Mouse (Mus musculus): ENCODE results near the gene Neb. TPM values are rescaled to one million over a fixed set of nuclear protein-coding genes. Genes with fewer than 3 reads are reported as not detected.

Gene Neb
- polyA plus RNA-seq, 1 experiment, result 0.74 TPM

GRCm38 (mm10) chr2:52193629-52194028, 184.6 kb downstream of the Neb start:
- Histone ChIP-seq H3K36me3 (ENCODE audit: control insufficient read depth, insufficient read depth, low read length) (no peaks in the 10 kb centered on the region), H3K27me3 (ENCODE audit: control insufficient read depth, insufficient read depth, low read length) (no peaks in the 10 kb centered on the region), H3K4me1 (ENCODE audit: control insufficient read depth, insufficient read depth, low read length) (no peaks in the 10 kb centered on the region), H3K27ac (ENCODE audit: control insufficient read depth, insufficient read depth, low read depth, low read length) (no peak overlapping the region), H3K4me3 (ENCODE audit: control insufficient read depth, low read depth, low read length) (no peak overlapping the region)
- no peak for TF ChIP-seq CTCF (IDR thresholded peaks at IDR 0.05; ENCODE audit: control insufficient read depth, insufficient read depth, insufficient replicate concordance, low read depth, low read length)
- no peak for TF ChIP-seq POLR2A (IDR thresholded peaks at IDR 0.05; ENCODE audit: control insufficient read depth, low read depth, low read length)

DNA sequence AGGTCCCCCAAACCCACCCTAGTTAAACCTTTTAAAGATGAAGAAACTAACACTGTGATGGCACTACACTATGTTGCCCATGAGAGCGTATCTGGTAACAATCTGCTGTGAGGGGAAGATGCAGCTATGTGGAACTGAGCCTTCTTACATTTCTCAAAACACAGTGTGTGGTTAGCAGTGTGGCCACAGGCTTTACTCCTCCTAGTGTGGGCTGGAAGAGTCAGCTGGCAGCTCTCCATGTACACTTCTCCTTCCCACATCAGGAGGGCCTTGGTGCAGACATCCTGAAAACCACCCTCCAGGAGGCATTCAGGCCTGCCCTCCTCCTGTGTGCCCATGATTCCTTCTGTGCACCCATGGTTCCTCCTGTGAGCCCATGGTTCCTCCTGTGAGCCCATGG, 198.6 kb downstream of the Neb start:
- no peak for TF ChIP-seq CTCF (IDR thresholded peaks at IDR 0.05; ENCODE audit: control insufficient read depth, insufficient read depth, insufficient replicate concordance, low read depth, low read length)
- TF ChIP-seq POLR2A (IDR thresholded peaks at IDR 0.05; ENCODE audit: control insufficient read depth, low read depth, low read length), result no peak
- Histone ChIP-seq H3K4me1 (ENCODE audit: control insufficient read depth, insufficient read depth, low read length) (no peaks in the 10 kb centered on the region), H3K36me3 (ENCODE audit: control insufficient read depth, insufficient read depth, low read length) (no peaks in the 10 kb centered on the region), H3K27ac (ENCODE audit: control insufficient read depth, insufficient read depth, low read depth, low read length) (no peak overlapping the region), H3K27me3 (ENCODE audit: control insufficient read depth, insufficient read depth, low read length) (no peaks in the 10 kb centered on the region), H3K4me3 (ENCODE audit: control insufficient read depth, low read depth, low read length) (no peak overlapping the region)

DNA sequence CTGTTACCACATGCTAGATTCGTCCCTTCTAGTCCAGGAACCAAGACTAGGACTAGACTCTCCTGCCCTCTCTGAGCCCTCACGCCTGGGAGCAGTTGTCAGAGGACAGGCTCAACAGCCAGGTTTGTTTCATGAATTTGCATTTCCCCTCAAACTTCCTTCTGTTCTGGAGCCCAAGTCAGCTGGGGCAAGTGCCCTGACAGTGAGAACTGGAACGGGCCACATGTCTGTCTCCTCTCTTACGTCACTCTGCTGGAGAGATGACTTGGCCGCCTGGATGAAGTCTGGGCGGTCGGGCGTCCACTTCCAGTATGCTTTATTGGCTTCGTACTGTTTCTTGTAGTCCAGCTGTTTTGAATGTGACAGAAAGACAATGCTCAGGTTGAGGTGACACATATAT, 200.5 kb downstream of the Neb start:
- Histone ChIP-seq H3K27ac (ENCODE audit: control insufficient read depth, insufficient read depth, low read depth, low read length) (no peak overlapping the region), H3K36me3 (ENCODE audit: control insufficient read depth, insufficient read depth, low read length) (no peaks in the 10 kb centered on the region), H3K4me3 (ENCODE audit: control insufficient read depth, low read depth, low read length) (no peak overlapping the region), H3K27me3 (ENCODE audit: control insufficient read depth, insufficient read depth, low read length) (no peaks in the 10 kb centered on the region), H3K4me1 (ENCODE audit: control insufficient read depth, insufficient read depth, low read length) (no peaks in the 10 kb centered on the region)
- no peak for TF ChIP-seq CTCF (IDR thresholded peaks at IDR 0.05; ENCODE audit: control insufficient read depth, insufficient read depth, insufficient replicate concordance, low read depth, low read length)
- no peak for TF ChIP-seq POLR2A (IDR thresholded peaks at IDR 0.05; ENCODE audit: control insufficient read depth, low read depth, low read length)

GRCm38 (mm10) chr2:52177184-52177583, 201.1 kb downstream of the Neb start:
- Histone ChIP-seq H3K4me3 (ENCODE audit: control insufficient read depth, low read depth, low read length) (no peak overlapping the region), H3K36me3 (ENCODE audit: control insufficient read depth, insufficient read depth, low read length) (no peaks in the 10 kb centered on the region), H3K27ac (ENCODE audit: control insufficient read depth, insufficient read depth, low read depth, low read length) (no peak overlapping the region), H3K4me1 (ENCODE audit: control insufficient read depth, insufficient read depth, low read length) (no peaks in the 10 kb centered on the region), H3K27me3 (ENCODE audit: control insufficient read depth, insufficient read depth, low read length) (no peaks in the 10 kb centered on the region)
- TF ChIP-seq POLR2A (IDR thresholded peaks at IDR 0.05; ENCODE audit: control insufficient read depth, low read depth, low read length) (no peak), CTCF (IDR thresholded peaks at IDR 0.05; ENCODE audit: control insufficient read depth, insufficient read depth, insufficient replicate concordance, low read depth, low read length) (no peak)

GRCm38 (mm10) chr2:52176537-52176936, 201.7 kb downstream of the Neb start:
- H3K4me3 ChIP-seq (ENCODE audit: control insufficient read depth, low read depth, low read length), result no peak overlapping the region
- no peaks in the 10 kb centered on the region for H3K27me3 ChIP-seq (ENCODE audit: control insufficient read depth, insufficient read depth, low read length)
- H3K27ac ChIP-seq (ENCODE audit: control insufficient read depth, insufficient read depth, low read depth, low read length), result no peak overlapping the region
- H3K36me3 ChIP-seq (ENCODE audit: control insufficient read depth, insufficient read depth, low read length), result no peaks in the 10 kb centered on the region
- TF ChIP-seq POLR2A (IDR thresholded peaks at IDR 0.05; ENCODE audit: control insufficient read depth, low read depth, low read length) (no peak), CTCF (IDR thresholded peaks at IDR 0.05; ENCODE audit: control insufficient read depth, insufficient read depth, insufficient replicate concordance, low read depth, low read length) (no peak)
- no peaks in the 10 kb centered on the region for H3K4me1 ChIP-seq (ENCODE audit: control insufficient read depth, insufficient read depth, low read length)

- Histone ChIP-seq H3K27ac (ENCODE audit: control insufficient read depth, insufficient read depth, low read depth, low read length) (no peak overlapping the region), H3K4me1 (ENCODE audit: control insufficient read depth, insufficient read depth, low read length) (no peaks in the 10 kb centered on the region), H3K27me3 (ENCODE audit: control insufficient read depth, insufficient read depth, low read length) (no peaks in the 10 kb centered on the region), H3K36me3 (ENCODE audit: control insufficient read depth, insufficient read depth, low read length) (no peaks in the 10 kb centered on the region), H3K4me3 (ENCODE audit: control insufficient read depth, low read depth, low read length) (no peak overlapping the region)
- TF ChIP-seq CTCF (IDR thresholded peaks at IDR 0.05; ENCODE audit: control insufficient read depth, insufficient read depth, insufficient replicate concordance, low read depth, low read length) (no peak), POLR2A (IDR thresholded peaks at IDR 0.05; ENCODE audit: control insufficient read depth, low read depth, low read length) (no peak)
Observed at GRCm38 (mm10) chr2:52174951-52175350, 203.3 kb downstream of the Neb start.

- Histone ChIP-seq H3K4me3 (ENCODE audit: control insufficient read depth, low read depth, low read length) (no peak overlapping the region), H3K27me3 (ENCODE audit: control insufficient read depth, insufficient read depth, low read length) (no peaks in the 10 kb centered on the region), H3K27ac (ENCODE audit: control insufficient read depth, insufficient read depth, low read depth, low read length) (no peak overlapping the region), H3K4me1 (ENCODE audit: control insufficient read depth, insufficient read depth, low read length) (no peaks in the 10 kb centered on the region), H3K36me3 (ENCODE audit: control insufficient read depth, insufficient read depth, low read length) (no peaks in the 10 kb centered on the region)
- TF ChIP-seq CTCF (IDR thresholded peaks at IDR 0.05; ENCODE audit: control insufficient read depth, insufficient read depth, insufficient replicate concordance, low read depth, low read length) (no peak), POLR2A (IDR thresholded peaks at IDR 0.05; ENCODE audit: control insufficient read depth, low read depth, low read length) (no peak)
Observed at GRCm38 (mm10) chr2:52169243-52170005, 208.8 kb downstream of the Neb start.

Data from testis, adult 2 months (tissue).